Mouse (Mus musculus): ENCODE results near the gene Tdrd3. TPM values are rescaled to one million over a fixed set of nuclear protein-coding genes. Genes with fewer than 3 reads are reported as not detected.

Tdrd3 gene
- polyA plus RNA-seq, 1 experiment from 2014 or later, result 20.0 TPM

DNA sequence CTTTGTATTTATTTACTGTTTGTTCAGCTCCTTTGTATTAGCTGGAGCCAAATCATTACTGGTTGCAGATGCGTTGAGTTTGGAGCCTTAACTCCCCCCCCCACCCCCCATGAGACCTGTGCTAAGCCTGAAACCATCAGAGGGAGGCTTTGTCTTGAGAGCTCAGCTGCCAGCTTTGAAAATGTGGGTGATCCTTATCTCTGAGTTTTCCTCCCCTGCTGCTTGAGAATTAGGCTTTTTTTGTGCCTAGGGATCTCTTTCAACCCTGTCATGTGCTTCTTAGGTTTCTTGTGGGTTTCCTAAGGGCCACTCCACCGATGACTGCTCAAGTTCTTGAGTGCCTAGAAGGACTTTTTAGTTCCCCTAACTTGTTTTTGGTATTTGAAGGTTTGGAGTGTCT, 23.3 kb downstream of the Tdrd3 start:
- H3K4me3 ChIP-seq (ENCODE audit: low read depth, low read length), result no peak overlapping the region
- no peak overlapping the region for H3K4me2 ChIP-seq
- DNase-seq (ENCODE audit: low spot score), result no peak

DNA sequence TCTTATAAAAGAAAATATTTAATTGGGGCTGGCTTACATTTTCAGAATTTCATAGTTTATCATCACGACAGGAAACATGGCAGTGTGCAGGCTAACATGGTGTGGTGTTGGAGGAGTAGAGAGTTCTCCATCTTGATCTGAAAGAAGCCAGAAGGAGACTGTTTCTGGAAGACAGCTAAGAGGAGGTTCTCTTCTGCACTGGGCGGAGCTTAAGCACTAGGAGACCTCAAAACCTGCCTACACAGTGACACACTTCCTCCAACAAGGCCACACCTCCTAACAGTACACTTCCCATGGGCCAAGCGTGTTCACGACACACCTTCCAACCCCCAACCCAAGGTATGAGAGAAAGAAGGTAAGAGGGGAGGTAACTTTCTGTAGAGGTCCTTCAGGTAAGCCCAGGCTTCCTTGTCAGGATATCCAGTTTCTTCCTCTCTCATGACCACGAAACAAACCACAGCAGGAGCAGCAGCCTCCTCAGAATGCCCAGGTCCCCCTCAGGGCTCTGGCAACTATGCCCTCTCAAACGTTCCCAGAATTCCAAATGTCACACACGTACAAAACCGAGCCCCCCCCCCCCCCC, 30.0 kb downstream of the Tdrd3 start:
- 82% methylated on average over 8 of the region's 8 CpGs for WGBS
- no peaks in the 10 kb centered on the region for H3K36me3 ChIP-seq (ENCODE audit: control insufficient read depth, insufficient read depth, low read length)
- H3K9me3 ChIP-seq (ENCODE audit: control insufficient read depth, low read length), result no peaks in the 10 kb centered on the region
- no peak overlapping the region for H3K9ac ChIP-seq (ENCODE audit: low read depth, low read length)
- no peak overlapping the region for H3K27ac ChIP-seq (ENCODE audit: low read depth, low read length)
- no peaks in the 10 kb centered on the region for H3K4me1 ChIP-seq (replicated peaks; ENCODE audit: control insufficient read depth, insufficient read depth, low read length)
- H3K4me2 ChIP-seq, result no peak overlapping the region
- DNase-seq (ENCODE audit: low spot score), result no peak
- peak; percentile 39; the same call in 1 of the 2 replicates for ATAC-seq (replicated peaks; ENCODE audit: low FRiP score)
- no peaks in the 10 kb centered on the region for H3K27me3 ChIP-seq (replicated peaks; ENCODE audit: control insufficient read depth, insufficient read depth, low read length)
- no peak overlapping the region for H3K4me3 ChIP-seq (ENCODE audit: low read depth, low read length)

More for the DNA sequence above, 23.3 kb downstream of the Tdrd3 start:
- Histone ChIP-seq H3K4me1 (replicated peaks; ENCODE audit: control insufficient read depth, insufficient read depth, low read length) (peaks cover 5% of the 10 kb centered on the region; the same call in 1 of the 2 replicates), H3K9me3 (ENCODE audit: control insufficient read depth, low read length) (no peaks in the 10 kb centered on the region), H3K27ac (ENCODE audit: low read depth, low read length) (no peak overlapping the region), H3K9ac (ENCODE audit: low read depth, low read length) (no peak overlapping the region), H3K27me3 (replicated peaks; ENCODE audit: control insufficient read depth, insufficient read depth, low read length) (no peaks in the 10 kb centered on the region), H3K36me3 (ENCODE audit: control insufficient read depth, insufficient read depth, low read length) (0 out of 2 replicates have a peak, but pooled peaks cover 2% of the 10 kb centered on the region)
- 13% methylated on average over 2 of the region's 2 CpGs for WGBS
- no peak for ATAC-seq (replicated peaks; ENCODE audit: low FRiP score)

DNA sequence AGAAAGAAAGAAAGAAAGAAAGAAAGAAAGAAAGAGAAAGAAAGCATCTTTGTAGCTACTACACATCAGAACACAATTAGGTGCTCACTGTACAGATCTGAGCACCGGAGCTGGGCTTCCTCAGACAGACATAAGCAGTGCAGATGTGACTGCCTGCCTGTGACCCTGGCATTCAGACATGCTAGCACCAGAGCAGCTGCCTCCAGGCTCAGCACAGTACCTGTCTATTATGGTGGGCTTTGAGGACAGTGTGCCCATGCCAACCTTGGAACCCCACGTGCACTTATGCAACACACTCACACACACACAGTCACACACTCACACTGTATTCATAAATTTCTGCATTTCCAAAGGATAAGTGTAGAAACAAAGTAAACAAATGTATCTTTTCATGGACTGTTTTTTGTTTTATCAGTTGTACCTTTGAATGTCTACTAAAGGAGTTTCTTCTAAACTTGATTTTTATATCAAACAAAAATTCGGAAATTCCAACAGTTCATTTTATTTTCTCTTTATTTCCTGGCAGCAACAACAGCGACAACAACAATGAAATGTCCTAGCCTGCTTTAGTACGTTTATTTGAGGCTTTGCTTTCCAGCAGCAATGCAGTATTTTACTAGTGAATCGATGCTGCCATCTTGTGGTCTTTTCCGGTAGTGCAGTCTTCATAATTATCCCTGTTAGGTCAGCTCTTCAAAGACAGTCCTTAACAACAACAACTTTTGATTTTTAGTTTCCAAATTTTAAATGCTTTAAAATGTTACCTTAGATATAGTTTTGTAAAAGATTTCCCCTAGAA, 35.4 kb downstream of the Tdrd3 start:
- no peaks in the 10 kb centered on the region for H3K27me3 ChIP-seq (replicated peaks; ENCODE audit: control insufficient read depth, insufficient read depth, low read length)
- DNase-seq (ENCODE audit: low spot score) (peak; percentile 50), ATAC-seq (replicated peaks; ENCODE audit: low FRiP score) (peak; percentile 64)
- no peak overlapping the region for H3K4me2 ChIP-seq
- no peak overlapping the region for H3K9ac ChIP-seq (ENCODE audit: low read depth, low read length)
- WGBS, result 11% methylated on average over 7 of the region's 7 CpGs
- H3K9me3 ChIP-seq (ENCODE audit: control insufficient read depth, low read length), result no peaks in the 10 kb centered on the region; the same call in 1 of the 2 replicates
- H3K36me3 ChIP-seq (ENCODE audit: control insufficient read depth, insufficient read depth, low read length), result no peaks in the 10 kb centered on the region
- H3K4me3 ChIP-seq (ENCODE audit: low read depth, low read length), result no peak overlapping the region
- H3K4me1 ChIP-seq (replicated peaks; ENCODE audit: control insufficient read depth, insufficient read depth, low read length), result no peaks in the 10 kb centered on the region
- no peak overlapping the region for H3K27ac ChIP-seq (ENCODE audit: low read depth, low read length)

DNA sequence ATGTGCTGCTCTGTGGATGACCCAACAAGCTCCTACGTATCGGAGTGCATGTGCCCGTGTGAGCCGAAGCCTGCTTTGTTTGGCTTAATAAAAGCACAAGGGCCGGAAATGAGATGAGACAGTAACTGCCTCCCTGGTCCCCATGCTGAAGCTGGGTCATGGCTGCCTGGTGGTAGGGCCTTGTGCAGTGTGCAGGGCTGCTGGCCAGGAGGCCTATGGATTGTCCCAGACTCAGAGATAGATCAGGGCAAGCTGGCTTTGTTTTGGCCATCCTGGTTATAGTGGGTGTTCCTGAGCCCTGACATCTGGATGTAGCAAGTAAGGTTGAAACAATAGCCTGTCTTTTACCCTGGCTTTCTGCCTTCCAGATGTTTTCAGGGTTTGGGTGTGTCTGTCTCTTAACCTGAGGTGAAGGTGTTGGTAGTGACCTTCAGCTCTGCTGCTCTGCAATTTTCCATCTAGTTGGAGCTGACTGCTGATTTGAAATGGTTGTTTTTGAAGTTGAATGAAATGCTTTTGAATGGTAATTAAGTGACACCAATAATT, 39.3 kb downstream of the Tdrd3 start:
- H3K4me2 ChIP-seq, result no peak overlapping the region
- no peaks in the 10 kb centered on the region for H3K27me3 ChIP-seq (replicated peaks; ENCODE audit: control insufficient read depth, insufficient read depth, low read length)
- no peaks in the 10 kb centered on the region; the same call in 1 of the 2 replicates for H3K36me3 ChIP-seq (ENCODE audit: control insufficient read depth, insufficient read depth, low read length)
- WGBS, result 91% methylated on average over 5 of the region's 5 CpGs
- no peak overlapping the region for H3K4me3 ChIP-seq (ENCODE audit: low read depth, low read length)
- H3K4me1 ChIP-seq (replicated peaks; ENCODE audit: control insufficient read depth, insufficient read depth, low read length), result no peaks in the 10 kb centered on the region
- H3K9ac ChIP-seq (ENCODE audit: low read depth, low read length), result no peak overlapping the region
- H3K27ac ChIP-seq (ENCODE audit: low read depth, low read length), result no peak overlapping the region
- no peaks in the 10 kb centered on the region; the same call in 1 of the 2 replicates for H3K9me3 ChIP-seq (ENCODE audit: control insufficient read depth, low read length)
- no peak for DNase-seq (ENCODE audit: low spot score)
- ATAC-seq (replicated peaks; ENCODE audit: low FRiP score), result no peak

DNA sequence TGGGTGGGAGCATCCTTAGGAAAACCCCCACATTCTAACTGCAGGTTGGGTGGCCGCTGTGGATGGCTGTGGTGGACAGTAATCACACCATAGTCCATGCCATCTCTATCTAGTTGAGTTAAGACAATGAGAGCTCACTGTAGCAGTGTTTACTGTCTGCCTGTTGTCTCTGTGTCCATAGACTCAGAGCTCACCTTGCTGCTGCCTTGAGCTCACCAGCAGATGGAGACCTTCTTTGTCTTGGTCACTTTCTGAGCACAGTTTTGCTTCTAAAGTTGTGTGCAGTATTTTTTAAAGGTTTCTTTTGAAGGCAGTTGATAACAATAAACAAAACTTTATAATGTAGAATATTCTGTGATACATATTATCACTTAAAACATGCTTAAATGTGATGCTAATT, 43.3 kb downstream of the Tdrd3 start:
- DNase-seq (ENCODE audit: low spot score) (no peak), ATAC-seq (replicated peaks; ENCODE audit: low FRiP score) (no peak)
- Histone ChIP-seq H3K4me3 (ENCODE audit: low read depth, low read length) (no peak overlapping the region), H3K27me3 (replicated peaks; ENCODE audit: control insufficient read depth, insufficient read depth, low read length) (no peaks in the 10 kb centered on the region), H3K9me3 (ENCODE audit: control insufficient read depth, low read length) (no peaks in the 10 kb centered on the region), H3K4me1 (replicated peaks; ENCODE audit: control insufficient read depth, insufficient read depth, low read length) (no peaks in the 10 kb centered on the region), H3K4me2 (no peak overlapping the region), H3K9ac (ENCODE audit: low read depth, low read length) (no peak overlapping the region), H3K27ac (ENCODE audit: low read depth, low read length) (no peak overlapping the region), H3K36me3 (ENCODE audit: control insufficient read depth, insufficient read depth, low read length) (no peaks in the 10 kb centered on the region; the same call in 1 of the 2 replicates)
- WGBS, result 86% methylated on average over 1 of the region's 1 CpGs

DNA sequence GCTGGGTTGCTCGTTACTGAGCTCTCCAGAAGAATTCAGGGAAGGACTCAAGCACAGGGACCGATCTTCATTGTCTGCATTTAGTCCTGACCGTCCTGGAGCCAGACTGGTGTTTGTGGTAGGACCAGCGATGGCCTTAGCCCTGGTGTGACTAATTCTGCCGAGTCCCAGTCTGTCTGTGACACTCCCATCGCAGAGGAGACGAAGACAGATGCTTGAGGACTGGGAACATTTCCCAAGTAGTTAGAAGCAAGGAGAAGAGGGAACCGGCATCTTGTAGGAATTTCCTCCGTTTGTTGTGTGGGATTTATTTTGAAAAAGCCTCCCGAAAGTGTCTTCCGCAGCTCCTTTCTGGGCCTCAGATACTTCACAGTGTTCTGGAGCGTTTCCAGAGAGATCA, 45.1 kb downstream of the Tdrd3 start:
- Histone ChIP-seq H3K4me2 (no peak overlapping the region), H3K4me3 (ENCODE audit: low read depth, low read length) (no peak overlapping the region), H3K9me3 (ENCODE audit: control insufficient read depth, low read length) (no peaks in the 10 kb centered on the region), H3K27ac (ENCODE audit: low read depth, low read length) (no peak overlapping the region; the same call in 1 of the 2 replicates), H3K9ac (ENCODE audit: low read depth, low read length) (no peak overlapping the region), H3K27me3 (replicated peaks; ENCODE audit: control insufficient read depth, insufficient read depth, low read length) (no peaks in the 10 kb centered on the region), H3K4me1 (replicated peaks; ENCODE audit: control insufficient read depth, insufficient read depth, low read length) (no peaks in the 10 kb centered on the region), H3K36me3 (ENCODE audit: control insufficient read depth, insufficient read depth, low read length) (no peaks in the 10 kb centered on the region; the same call in 1 of the 2 replicates)
- 86% methylated on average over 12 of the region's 12 CpGs for whole genome bisulfite sequencing
- DNase-seq (ENCODE audit: low spot score) (no peak), ATAC-seq (replicated peaks; ENCODE audit: low FRiP score) (no peak)

DNA sequence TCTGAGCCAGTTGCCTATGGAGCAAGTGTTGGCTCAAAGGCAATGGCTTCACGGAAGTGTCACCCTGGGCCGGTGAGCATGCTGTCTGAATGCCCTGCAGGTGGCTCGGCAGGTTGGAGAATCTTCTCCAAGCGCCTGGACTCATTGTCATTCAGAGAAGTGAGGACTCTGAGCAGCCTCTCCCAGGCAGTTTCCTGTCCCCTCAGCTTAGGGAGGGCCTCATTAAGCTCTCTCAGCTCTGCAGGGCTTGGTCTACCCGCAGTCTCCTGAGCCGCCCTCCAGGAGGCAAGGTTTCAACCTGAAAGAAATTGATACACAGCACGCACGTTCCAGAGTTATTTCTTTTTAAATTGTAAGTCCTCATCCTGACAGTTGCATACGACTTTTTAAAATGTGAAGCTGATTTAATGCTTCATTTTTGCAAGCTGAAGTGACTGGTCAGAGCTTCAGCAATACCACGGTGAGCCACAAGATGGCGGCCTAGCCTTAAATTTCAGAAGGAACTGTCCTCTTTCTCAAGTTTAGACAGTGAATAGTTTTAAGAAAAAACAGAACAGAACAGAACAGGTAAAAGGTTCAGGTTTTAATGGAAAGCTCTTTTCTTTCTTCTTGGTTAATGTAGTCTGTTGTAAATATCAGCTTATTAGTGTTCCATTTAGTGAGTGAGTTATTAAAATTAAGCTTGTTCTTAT, 47.7 kb downstream of the Tdrd3 start:
- no peaks in the 10 kb centered on the region for H3K9me3 ChIP-seq (ENCODE audit: control insufficient read depth, low read length)
- H3K4me1 ChIP-seq (replicated peaks; ENCODE audit: control insufficient read depth, insufficient read depth, low read length), result no peaks in the 10 kb centered on the region
- no peaks in the 10 kb centered on the region for H3K36me3 ChIP-seq (ENCODE audit: control insufficient read depth, insufficient read depth, low read length)
- no peak overlapping the region for H3K4me2 ChIP-seq
- 23% methylated on average over 11 of the region's 11 CpGs for WGBS
- H3K4me3 ChIP-seq (ENCODE audit: low read depth, low read length), result no peak overlapping the region
- H3K27ac ChIP-seq (ENCODE audit: low read depth, low read length), result no peak overlapping the region
- ATAC-seq (replicated peaks; ENCODE audit: low FRiP score) (peak; percentile 58), DNase-seq (ENCODE audit: low spot score) (peak; percentile 55)
- H3K27me3 ChIP-seq (replicated peaks; ENCODE audit: control insufficient read depth, insufficient read depth, low read length), result no peaks in the 10 kb centered on the region
- H3K9ac ChIP-seq (ENCODE audit: low read depth, low read length), result no peak overlapping the region

DNA sequence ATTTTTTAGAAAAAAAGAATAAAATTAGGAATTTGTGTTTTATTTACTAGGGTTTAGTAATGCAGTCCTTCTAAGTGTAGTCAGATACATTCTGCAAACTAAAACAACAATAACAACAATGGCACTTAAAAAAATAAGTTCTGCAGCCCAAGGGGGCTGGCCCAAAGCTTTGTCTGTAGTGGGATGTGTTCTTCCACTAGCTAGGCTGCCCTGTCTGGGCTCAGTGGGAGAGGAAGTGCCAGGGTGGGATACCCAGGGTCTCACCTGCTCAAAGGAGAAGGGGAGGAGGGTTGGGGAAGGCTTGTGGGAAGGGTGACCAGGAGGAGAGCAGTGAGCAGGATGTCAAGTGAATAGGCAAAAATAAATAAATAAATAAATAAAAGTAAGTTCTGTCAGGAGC, 48.2 kb downstream of the Tdrd3 start:
- H3K4me3 ChIP-seq (ENCODE audit: low read depth, low read length), result no peak overlapping the region
- ATAC-seq (replicated peaks; ENCODE audit: low FRiP score), result no peak
- H3K4me2 ChIP-seq, result no peak overlapping the region
- H3K27ac ChIP-seq (ENCODE audit: low read depth, low read length), result no peak overlapping the region
- no peaks in the 10 kb centered on the region for H3K27me3 ChIP-seq (replicated peaks; ENCODE audit: control insufficient read depth, insufficient read depth, low read length)
- H3K36me3 ChIP-seq (ENCODE audit: control insufficient read depth, insufficient read depth, low read length), result no peaks in the 10 kb centered on the region
- DNase-seq (ENCODE audit: low spot score), result no peak
- H3K4me1 ChIP-seq (replicated peaks; ENCODE audit: control insufficient read depth, insufficient read depth, low read length), result no peaks in the 10 kb centered on the region
- no peaks in the 10 kb centered on the region for H3K9me3 ChIP-seq (ENCODE audit: control insufficient read depth, low read length)
- H3K9ac ChIP-seq (ENCODE audit: low read depth, low read length), result no peak overlapping the region

Data from liver, embryonic 11.5 days (tissue).